Mouse (Mus musculus) neutrophil, adult 5-6 weeks (primary cell): Measurements from ENCODE around the gene Dmac1. TPM values are rescaled to one million over a fixed set of nuclear protein-coding genes. Genes with fewer than 3 reads are reported as not detected.
A peak's percentile ranks its signal among the peaks of the same experiment; 100 is the strongest.
"Not testable (repeated sequence)": the region's sequence is repeated elsewhere in the genome, so short reads cannot be mapped to it uniquely, and the experiment has no call there.

ENCODE experiments used
- ATAC-seq: fragments of 151-379, 151-347 bp; 2 replicates; pipeline ENCODE4 v1.8.0; 2017; ENCODE audit warnings: mild to moderate bottlenecking, moderate TSS enrichment; ENCODE audit not compliant: insufficient number of reproducible peaks, poor library complexity, low FRiP score, severe bottlenecking; ENCODE audit errors: extremely low read depth
- total RNA-seq: library from RNA; stranded (forward); fragments of 200-1000 nt; gene quantifications from 2 replicates; pipeline ENCODE4 v1.2.3, GENCODE M21; 2017

Dmac1 gene
- 21.9 and 26.8 TPM in 2 replicates for total RNA-seq

DNA sequence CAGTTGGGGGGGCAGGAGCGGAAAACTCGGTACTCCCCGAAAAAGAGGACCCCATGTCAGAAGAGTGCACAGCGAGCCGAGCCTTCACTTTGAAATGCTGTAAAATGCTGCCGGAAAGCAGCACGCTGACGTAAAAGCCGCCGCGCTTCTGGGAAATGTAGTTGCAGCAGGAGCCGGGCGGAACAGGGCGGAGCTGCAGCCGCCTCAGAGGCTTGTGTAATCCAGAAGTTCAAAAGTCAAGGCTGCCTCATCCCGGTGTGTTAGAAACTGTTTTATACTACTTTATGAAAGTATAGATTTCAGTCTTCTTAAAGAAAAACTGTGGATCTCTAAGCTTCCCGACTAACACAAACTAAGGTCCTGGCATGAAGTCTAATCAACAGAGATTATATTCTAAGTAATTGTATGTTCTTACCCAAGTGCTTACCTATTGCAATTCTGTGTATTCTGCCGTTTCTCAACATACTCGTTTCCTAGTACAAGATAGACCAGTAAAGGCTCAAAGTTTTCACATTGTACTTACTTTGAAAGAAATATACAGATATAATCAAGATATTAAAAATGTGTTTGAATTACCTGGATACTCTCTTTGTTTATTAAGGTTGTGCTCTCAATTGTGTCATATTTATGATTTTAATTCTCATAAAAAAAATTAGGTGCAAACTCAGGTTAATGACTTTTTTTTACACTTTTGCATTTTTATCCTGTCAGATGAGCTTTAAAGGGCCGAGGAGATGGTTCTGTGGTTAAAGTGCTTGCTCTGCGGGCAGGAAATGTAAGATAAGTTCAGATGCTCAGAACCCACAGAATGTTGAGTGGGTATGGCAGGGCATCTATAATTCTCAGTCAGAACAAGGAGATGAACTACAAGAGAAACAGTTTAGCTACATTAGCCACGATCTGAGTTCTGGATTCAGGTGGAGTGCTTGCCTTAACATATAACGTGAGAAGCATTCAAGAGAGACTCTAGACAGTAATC lies at the start of gene Dmac1:
TSS of gene Dmac1 (minus strand) at position 109 of the 979 bp plus-strand sequence.
- ATAC-seq, result peak; percentile 99

GRCm38 (mm10) chr4:75315431-75315830 lies 37.3 kb upstream of the Dmac1 start:
- no peak for ATAC-seq

DNA sequence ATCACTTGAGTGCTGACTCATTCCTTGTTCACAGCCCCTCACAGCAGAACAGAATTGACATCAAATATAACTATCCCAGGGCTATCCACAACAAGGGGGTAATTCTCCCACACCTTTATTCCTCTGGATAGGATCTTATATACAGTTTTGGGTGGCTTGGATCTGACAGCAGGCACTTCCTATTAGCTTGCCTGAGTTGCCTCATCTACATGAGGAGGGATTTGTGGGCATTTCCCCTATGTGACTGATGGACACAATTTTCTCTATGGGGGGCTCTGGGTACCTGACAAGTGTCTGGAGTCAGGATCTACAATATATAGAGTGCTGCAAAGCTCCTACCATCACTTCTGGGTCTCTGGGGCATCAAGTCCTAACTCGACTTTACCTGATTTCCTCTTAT lies 36.9 kb upstream of the Dmac1 start:
- ATAC-seq, result no peak

- no peak for ATAC-seq
These were observed 33.8 kb upstream of the Dmac1 start for GRCm38 (mm10) chr4:75311918-75312317.

DNA sequence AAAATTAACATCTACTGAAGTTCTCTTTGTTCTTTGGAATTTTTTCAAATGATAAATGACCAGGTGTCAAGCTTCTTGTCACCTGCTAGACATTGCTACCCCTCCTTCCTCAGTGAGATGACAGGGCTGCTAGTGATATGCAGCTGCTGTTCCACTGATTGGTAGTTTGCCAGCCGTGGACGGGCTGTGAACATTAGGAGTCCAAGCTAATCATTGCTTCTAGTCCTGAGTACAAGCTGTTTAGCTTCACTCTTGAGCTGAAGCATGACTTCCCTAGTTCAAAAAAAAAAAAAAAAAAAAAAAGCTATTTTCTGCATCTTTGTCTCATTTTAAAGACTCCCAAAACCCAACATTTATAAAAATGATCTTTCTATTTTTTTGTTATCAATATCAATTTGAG lies 33.2 kb upstream of the Dmac1 start:
- no peak for ATAC-seq

GRCm38 (mm10) chr4:75300205-75300972 lies 22.3 kb upstream of the Dmac1 start:
- no peak for ATAC-seq

GRCm38 (mm10) chr4:75292315-75292714 lies 14.2 kb upstream of the Dmac1 start:
- no peak for ATAC-seq

GRCm38 (mm10) chr4:75291142-75291541 lies 13.0 kb upstream of the Dmac1 start:
- no peak for ATAC-seq

DNA sequence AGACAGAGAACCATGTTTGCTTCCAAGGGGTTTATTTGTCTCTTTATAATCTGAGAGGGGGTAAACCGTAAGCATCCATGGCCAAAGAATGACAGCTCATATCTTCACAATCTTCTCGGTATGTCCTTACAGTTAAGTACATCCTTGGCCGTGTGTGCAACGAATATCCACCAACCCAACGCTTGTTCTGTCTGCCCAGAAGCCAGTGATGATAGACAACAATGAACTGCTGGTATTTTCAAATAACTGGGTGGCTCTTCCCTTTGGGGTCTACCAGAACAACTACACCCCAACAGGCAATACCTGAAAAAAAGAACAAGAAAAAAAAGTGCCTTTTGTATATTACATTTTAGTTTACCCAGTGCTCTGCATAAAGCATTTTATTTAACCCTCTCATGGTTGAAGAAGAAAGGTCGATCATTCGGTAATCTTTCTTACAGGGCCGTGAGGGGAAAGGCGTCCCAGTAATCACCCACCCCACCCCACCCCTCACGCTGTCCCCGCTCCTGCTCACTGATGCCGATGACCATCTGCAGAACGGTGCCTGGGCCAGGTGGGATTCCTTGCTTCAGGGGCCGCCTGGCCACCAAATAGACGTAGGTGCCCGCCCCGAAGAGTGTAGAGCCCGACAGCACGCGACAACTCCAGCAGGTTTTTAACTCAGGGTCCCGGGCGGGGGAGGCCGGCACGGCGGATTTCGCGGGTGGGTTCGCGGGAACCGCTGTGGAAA lies 473 bp downstream of the Dmac1 start:
- ATAC-seq, result peak; percentile 3; the same call in 1 of the 2 replicates

DNA sequence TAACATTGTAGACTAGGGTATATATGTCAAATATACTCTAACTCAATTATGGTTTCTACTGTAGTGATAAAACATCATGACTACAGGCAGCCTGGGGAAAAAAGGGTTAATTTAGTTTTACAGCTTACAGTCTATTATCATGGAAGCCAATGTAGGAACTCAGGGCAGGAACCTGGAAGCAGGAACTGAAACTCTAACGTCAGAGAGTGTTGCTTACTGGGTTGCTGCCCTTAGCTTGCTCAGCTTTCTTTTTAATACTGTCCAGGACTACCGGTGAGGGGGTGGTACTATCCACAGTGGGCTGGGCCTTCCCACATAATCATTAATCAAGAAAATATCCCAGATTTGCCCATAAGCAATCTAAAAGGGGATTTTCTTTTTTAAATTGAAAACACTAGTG lies 2.4 kb downstream of the Dmac1 start:
- ATAC-seq, result no peak

DNA sequence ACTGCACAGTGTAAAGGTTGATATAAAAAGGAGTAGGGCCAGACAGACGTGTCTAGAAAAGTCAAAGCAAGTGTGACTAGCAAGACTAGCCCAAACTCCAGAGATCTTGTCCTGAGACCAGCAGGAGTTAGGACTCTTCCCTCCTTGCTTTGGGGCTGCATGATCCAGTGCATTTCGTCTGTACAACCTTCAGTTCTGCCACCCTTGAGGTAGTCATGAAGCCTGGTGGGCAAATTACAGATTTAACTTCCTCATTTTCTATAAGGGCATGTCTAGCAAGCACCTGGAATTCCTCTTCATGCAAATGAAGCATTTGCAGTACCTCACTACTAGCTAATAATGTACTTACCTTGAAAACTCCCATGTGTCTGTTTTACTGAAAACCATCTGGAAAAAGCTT lies 10.2 kb downstream of the Dmac1 start:
- ATAC-seq, result peak; percentile 83

DNA sequence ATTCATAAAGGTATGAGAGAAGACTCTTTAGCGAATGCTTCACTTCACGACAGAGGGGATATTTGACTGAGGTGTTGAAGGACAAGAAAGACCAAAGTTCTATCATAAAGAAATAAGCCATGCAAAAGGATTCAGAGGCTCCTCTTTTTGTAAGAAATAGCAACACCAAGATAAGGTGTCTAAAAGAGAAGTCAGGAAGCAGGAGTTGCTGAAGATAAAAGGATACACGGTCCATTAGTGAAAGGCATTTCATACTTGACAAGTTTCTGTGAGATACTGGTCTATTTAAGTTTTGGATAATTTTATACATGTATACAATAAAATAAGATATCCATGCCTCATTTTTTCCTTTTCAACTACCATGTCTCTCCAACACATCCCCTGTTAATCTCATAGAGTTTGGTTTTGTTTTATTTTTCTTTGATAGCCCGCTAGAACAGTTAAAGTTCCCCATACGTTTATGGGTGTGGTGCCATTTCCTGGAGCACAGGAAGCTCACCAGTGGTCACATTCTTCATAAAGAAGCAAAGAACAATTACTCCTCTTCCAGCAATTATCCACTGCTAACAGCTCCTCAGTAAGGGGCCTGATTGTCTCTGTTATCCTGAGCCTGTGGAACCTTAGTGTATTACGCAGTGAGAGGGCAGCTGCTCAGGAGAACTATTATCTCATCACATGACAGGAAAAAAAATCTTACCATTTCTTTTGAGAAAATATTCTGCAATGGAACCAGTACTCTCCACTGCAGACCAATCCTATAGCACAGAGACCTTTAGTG lies 11.1 kb downstream of the Dmac1 start:
- ATAC-seq, result peak; percentile 24; the same call in 1 of the 2 replicates

DNA sequence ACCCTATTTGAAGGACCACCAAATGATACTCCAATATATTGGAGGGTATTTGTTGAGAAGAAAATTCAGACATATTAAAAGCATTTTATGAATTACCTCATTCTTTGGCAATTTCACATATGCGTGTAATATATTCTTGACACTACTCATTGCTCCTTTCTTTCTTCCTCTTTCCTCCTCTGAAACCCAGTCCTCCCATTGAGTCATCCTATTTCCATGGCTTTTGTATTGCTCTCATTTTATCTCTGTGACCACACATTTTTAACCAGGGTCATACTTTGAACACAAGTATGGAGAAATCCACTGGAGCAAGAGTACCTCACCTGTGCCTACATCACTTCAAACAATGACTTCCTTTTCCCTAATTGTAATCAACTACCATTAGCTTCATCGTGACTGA lies 13.9 kb downstream of the Dmac1 start:
- no peak for ATAC-seq

GRCm38 (mm10) chr4:75263556-75264129 lies 14.5 kb downstream of the Dmac1 start:
- ATAC-seq, result no peak

GRCm38 (mm10) chr4:75262423-75262822 lies 15.7 kb downstream of the Dmac1 start:
- ATAC-seq, result peak; percentile 63

DNA sequence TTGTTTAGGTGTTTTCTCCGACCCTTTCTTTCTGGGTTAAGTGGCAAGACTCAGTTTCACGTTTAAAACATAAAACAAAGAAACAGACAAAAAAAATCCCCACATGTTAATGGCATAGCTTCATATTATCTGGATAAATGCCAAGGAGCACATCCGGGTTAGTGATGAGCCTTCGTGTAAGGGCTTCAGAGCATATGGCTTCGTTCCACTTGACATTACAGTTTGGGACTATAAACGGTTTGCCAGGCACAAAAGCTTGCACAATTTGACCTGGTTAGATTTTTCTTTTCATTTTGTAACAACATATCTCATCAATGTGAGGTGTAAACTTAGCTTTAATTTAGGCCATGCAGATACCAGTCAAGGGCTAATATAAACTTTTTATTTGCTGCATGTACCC lies 17.9 kb downstream of the Dmac1 start:
- ATAC-seq, result no peak

- ATAC-seq, result peak; percentile 52; the same call in 1 of the 2 replicates
These were observed 18.7 kb downstream of the Dmac1 start for GRCm38 (mm10) chr4:75259447-75259846.

DNA sequence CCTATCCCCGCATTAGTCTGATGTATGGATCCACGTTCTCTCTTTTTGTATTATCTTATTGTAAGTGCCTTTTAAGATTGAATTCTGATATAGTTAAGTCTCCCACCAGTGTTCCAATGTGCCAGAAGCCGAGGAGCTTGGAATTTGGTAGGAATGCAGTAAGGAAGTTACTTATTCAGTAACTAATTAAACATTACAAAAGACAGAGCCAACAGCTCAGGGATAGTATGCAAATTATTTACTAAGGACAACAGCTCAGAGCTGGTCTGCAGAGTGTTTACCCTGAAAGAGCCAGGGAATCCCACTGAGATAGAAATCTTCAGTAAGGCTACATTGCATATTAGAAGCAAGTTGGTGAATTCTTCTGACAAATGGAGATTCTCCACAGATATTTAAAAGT lies 43.5 kb downstream of the Dmac1 start:
- not testable (repeated sequence) for ATAC-seq
